Mouse (Mus musculus) right cerebral cortex, postnatal 14 days (tissue): ENCODE measurements around the gene Olfr1123.
"Not testable (repeated sequence)": the region's sequence is repeated elsewhere in the genome, so short reads cannot be mapped to it uniquely, and the experiment has no call there.

Experiments
- DNase-seq: peaks from one replicate; pipeline ENCODE4 v3.0.0; 2022

The Olfr1123 gene

DNA sequence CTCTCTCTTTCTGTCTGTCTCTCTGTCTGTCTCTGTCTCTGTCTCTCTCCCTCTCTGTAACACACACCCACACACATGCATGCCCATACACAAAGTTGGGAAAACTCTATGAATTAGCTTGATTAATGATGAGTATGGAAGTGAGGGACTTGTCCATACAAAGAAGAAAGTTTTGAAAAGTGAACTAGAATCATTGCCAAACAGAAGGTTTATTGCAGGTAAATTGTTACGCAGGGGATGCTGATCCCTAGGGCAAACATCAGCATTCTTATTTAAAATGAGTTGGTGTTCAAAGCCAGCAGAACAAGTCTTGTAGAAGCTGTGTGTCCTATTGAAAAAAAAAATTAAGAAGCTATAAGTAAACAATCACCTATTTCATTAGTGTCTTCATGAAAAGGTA, at the start of gene Olfr1123:
Gene Olfr1123, plus strand, starts transcription at position 301 of the 400 bp plus-strand sequence.
- no peak for DNase-seq

DNA sequence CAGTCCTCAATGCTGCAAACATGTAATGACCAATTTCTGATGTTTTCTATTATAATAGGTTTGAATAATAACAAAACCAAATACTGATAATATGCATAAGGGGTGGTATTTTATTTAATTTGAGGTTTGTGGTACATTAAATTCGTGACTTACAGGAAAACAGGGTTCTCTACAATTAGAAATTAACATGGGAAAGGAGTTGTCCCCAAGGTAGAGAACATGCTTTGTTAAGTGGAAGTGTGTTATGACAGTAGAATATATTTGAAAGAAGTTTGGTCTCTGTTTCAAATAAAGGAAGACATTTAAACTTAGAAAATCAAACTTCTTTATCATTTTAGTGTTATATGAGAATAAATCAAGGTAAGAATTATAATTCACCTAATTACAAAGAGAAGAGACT, 46.8 kb upstream of the Olfr1123 start, which contains the start of gene Olfr1121:
Gene Olfr1121, plus strand, starts transcription at position 301 of the 400 bp plus-strand sequence.
- DNase-seq: no peak

DNA sequence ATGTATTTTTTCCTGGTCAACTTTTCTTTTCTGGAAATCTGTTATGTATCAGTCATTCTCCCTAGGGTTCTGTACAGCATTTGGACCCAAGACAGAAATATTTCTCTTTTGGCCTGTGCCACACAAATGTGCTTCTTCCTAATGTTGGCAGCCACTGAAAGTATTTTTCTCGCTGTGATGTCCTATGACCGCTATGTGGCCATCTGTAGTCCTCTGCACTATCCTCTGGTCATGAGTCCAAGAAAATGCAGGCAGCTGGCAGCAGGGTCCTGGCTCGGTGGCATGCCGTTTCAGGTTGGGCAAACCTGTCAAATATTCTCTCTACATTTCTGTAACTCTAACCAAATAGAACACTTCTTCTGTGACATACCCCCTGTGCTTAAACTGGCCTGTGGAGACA, 44.7 kb upstream of the Olfr1123 start:
- no peak for DNase-seq

DNA sequence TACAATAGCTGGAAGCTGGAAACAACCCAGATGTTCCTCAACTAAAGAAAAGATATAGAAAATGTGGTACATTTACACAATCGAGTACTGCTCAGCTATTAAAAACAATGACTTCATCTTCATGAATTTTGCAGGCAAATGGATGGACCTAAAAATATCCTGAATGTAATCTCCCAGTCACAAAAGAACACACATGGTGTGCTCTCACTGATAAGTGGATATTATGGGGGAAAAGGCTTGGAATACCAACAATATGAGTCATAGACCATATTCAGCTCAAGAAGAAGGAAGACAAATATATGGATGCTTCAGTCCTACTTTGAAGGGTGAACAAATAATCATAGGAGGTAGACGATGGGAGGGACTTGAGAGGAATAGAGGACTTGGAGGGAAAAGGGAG, 32.5 kb upstream of the Olfr1123 start:
- DNase-seq: no peak

DNA sequence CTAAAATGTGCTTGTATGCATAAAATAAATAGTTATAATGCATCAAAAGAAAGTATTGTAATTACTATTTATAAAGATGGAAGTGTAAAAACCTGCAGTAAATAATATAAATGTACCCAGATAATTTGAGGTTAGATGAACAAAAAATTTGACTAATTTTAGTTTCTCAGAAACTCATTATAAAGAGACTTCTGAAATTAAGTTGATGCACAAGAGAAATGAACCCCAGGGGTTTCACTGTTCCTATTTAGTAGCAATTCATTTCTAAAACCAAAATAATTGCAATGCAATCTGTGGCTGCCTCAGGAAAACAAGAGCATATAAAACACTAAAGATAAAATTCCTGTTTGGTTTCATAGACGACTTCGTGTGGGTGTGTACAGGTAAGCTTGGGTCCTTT, 30.9 kb upstream of the Olfr1123 start, which contains the start of gene Olfr1122:
Gene Olfr1122, plus strand, starts transcription at position 301 of the 400 bp plus-strand sequence.
- DNase-seq: no peak

DNA sequence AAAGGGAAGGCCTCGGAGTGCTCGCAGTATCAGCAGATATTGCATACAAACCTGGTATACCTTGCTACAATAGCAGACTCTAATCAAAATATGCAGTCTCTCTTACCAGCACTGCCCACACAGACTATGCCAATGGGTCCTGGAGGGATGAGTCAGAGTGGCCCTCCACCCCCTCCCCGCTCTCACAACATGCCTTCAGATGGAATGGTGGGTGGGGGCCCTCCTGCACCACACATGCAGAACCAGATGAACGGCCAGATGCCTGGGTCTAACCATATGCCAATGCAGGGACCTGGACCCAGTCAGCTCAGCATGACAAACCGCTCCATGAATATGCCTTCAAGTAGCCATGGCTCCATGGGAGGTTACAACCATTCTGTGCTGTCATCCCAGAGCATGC, 22.8 kb upstream of the Olfr1123 start:
- DNase-seq: not testable (repeated sequence)

DNA sequence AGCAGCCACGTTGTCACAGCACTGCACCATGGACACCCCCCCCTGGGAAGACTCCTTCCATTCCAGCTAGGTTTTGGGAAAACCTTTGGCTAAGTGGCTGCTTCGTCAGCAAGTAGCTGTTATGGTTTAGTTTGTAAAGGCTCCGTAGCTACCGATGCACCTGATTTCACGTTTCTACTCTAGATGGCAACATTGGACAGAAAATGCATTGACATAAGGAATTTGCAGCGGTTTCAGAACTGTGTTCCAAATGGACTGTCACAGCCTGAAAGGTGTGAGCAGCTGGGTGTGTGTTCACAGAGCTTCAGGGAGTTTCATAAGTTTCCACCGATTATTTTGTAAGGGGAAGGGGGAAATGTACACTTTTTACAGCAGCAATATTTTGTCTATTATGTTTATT, 21.7 kb upstream of the Olfr1123 start:
- DNase-seq: not testable (repeated sequence)

DNA sequence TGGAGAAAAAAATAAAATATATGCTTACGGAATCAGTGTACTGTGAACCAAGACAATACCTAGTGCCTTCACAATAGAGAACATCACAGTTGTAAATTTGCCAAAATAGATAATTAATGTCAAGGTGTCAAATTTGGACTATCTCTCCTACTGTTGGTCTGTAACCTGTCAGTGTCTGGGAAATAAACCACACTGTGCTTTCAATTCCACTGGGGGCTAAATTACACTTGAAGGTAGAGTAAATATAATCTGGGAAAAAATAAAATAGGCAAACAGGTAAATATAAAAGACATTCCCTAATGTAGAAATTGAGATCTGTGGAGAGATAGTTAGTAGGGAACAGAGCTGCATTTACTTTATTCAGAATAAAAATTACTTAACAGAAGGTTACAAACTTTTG, 13.5 kb downstream of the Olfr1123 start, which contains the start of gene Olfr1124:
Gene Olfr1124, plus strand, starts transcription at position 301 of the 400 bp plus-strand sequence.
- DNase-seq: no peak

DNA sequence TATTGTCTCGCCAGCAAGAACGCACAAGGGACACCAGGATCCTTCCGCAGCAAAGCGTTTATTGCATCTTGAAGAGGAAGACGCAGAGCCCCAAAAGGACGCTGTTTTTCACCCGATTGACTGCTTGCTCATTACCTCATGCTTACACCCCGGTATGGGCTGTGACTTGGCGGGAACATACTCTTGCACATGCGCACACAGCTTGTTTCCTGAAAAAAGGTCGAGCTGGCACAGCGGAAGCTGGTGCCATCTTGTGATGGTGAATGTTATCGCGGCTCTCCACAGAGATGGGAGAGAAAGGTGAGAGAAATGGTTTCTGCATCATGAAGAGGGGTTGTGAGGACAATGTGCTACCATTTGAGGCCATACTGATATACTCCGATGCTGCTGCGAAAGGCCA, 21.3 kb downstream of the Olfr1123 start:
- no peak for DNase-seq

DNA sequence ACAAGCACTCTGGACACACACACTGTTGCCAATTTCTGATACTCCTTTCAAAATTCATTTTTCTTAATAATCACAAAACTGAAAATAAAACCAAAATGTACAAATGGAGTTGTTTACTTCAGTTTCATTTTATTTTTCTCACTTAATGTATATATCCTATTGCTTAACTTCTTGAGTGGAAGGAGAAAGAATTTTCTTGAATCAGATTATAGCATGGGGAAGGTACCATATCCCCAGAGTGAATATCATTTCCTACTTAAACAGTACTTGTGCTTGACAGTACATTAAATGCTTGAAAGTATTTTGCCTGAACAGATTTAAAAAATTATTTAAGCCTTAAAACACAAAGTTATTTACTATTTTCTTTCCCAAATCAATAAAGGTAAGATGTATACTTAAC, 37.2 kb downstream of the Olfr1123 start, which contains the start of gene Olfr1126:
Gene Olfr1126, plus strand, starts transcription at position 301 of the 400 bp plus-strand sequence.
- no peak for DNase-seq

DNA sequence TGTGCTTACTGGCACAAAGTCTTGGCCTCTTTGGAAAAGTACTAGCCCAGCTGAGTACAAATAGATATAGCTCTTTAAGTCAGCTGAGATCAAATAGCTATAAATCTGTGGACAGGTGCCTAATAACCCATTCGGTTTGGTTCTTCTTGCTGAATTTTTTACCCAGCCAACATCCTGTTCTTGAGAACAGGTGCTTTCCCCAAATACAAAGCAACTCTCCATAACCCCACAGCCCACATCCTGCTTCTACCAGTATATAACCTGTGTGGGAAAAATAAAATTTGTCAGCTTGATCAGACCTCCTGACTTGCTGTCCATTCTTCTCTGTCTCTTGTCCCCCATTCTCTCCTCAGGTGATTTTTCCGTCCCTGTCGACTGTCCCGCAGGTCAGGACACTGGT, 45.3 kb downstream of the Olfr1123 start:
- DNase-seq: no peak
